Mouse (Mus musculus): ENCODE data around the gene Slc25a47.
"Not testable (repeated sequence)": the region's sequence is repeated elsewhere in the genome, so short reads cannot be mapped to it uniquely, and the experiment has no call there.

The Slc25a47 gene

GRCm38 (mm10) chr12:108826958-108827535 is 8.8 kb upstream of the Slc25a47 start:
- DNase-seq (ENCODE audit: low spot score): no peak

GRCm38 (mm10) chr12:108827641-108828040 is 8.2 kb upstream of the Slc25a47 start:
- no peak for DNase-seq (ENCODE audit: low spot score)

GRCm38 (mm10) chr12:108829636-108830035 is 6.2 kb upstream of the Slc25a47 start:
- no peak for DNase-seq (ENCODE audit: low spot score)

DNA sequence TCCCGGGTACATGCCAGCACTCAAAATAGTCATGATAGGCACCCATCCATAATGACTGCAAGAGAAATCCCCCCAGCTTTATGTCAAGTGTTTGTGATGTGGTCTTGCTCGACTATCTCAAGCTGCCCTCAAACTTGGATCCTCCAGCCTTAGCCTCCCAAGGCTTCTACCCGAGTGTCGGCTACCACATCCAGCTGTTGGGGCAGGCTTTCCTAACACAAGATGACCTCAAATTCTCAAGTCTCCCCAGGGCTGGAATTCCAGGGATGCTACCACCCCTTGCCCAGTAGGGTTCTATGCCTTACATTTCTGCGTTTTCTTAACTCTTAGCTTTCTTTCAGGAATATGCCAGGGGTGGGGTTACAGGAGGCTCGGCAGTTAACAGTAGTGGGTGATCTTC is 5.5 kb upstream of the Slc25a47 start:
- DNase-seq (ENCODE audit: low spot score): no peak

DNA sequence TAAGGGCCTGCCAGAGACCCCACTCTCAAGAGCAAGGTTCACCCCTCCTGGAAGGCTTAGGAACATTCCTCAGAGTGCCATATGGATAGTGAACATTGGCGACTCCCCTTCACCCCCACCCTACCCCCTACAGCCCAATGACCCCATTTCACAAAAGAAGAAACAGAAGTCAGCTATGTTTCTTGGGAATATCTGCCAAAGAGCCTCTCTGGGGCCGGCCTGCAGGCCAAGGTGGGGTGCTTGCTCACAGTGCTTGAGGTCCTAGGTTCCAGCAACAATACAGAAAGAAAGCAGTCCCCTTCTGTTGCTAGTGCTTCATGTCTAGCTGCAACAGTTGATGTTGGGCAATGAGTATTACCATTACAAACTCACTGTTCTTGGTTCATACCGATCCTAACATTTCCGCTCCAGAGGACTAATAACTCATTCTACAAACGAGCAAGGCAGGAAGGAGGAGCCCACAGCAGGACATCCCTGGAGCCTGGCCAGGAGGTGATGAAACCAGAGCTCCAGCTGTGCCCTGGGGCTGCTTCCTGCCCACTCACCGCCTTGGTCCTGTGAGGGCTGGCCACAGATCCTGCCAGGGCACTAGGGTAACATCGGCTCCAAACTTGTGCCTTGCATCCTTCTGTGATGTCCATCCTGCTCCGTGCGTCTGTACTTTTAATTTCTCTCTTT is 3.7 kb upstream of the Slc25a47 start:
- peak; percentile 53 for DNase-seq (ENCODE audit: low spot score)

DNA sequence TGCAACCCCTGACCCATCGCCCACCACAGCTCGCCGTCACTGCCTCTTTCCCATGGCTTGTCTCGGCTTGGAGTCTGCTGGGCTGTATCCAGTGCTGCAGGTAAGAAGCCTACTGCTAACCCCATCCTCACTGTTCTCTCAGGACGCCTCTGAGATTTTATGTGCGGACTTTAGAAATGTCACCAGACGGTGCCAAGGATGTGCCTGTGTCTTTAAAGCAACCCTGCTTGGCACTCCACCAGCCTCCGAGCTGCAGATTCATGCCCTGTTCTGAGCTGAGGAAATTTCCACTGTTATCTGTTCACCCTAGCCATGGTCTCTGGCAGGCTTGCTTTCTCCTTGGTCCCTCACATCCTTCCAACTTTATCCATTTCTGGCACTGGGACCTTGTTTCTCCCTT is 3.0 kb upstream of the Slc25a47 start:
- no peak for DNase-seq (ENCODE audit: low spot score)

DNA sequence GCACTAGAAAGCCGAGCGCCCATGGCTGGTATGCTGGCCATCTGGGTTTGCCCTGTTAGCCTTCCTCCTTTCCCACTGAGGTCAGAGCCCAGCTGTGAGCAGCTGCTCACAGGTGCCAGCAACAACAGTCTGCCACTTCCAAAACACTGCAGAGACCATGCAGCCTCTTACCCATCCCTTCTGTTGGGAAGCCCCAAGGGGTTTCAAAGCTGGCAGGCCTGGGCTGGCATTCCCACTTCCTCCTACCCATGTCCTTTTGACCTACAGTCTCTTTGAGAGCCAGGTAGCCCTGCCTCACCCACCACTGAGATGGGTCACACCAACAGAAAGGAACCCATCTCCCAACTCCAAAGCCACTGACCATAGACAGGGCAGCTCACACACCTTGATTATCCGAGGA is 2.4 kb upstream of the Slc25a47 start:
- DNase-seq (ENCODE audit: low spot score): no peak

DNA sequence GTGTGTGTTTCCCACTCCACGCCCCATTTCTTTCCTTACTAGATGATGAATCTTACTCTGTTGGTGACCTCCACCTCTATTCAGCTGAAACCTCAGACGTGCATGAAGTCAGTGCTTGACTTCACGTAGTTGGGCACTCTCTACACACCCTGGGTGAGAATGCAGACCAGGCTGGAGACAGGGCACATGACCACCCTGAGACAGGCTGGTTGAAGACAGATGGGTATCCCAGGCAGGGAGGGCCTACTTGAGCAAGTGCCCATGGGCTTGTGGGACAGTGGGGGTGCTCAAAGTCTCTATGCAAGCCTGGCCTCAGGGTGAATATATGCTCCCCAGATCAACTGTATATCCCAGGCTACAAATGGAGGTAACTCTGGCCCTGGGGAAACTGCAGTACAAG is 1.5 kb upstream of the Slc25a47 start:
- DNase-seq (ENCODE audit: low spot score): no peak

DNA sequence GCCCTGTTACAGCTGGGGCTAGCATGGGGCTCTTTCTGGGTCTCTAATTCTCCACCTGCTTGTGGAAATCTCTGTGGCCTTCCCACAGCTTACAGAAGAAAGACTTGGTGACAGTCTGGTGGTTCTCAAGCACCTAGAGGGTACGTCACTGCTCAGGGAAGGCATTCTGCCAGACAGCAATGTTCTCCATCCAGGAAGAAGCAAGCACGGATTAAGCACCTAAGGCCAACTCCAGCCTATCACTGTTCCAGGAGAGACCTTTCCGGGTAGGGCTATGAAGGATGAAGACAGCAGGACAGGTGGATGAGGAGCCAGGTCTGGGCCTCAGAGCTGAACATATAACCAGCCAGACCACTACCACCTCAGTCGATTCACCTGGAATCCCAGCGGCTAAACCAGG is 1.1 kb upstream of the Slc25a47 start:
- no peak for DNase-seq (ENCODE audit: low spot score)

GRCm38 (mm10) chr12:108835208-108835839 is 522 bp upstream of the Slc25a47 start:
- no peak for DNase-seq (ENCODE audit: low spot score)

- DNase-seq (ENCODE audit: low spot score): no peak
Observed at GRCm38 (mm10) chr12:108836722-108837121, 876 bp downstream of the Slc25a47 start.

DNA sequence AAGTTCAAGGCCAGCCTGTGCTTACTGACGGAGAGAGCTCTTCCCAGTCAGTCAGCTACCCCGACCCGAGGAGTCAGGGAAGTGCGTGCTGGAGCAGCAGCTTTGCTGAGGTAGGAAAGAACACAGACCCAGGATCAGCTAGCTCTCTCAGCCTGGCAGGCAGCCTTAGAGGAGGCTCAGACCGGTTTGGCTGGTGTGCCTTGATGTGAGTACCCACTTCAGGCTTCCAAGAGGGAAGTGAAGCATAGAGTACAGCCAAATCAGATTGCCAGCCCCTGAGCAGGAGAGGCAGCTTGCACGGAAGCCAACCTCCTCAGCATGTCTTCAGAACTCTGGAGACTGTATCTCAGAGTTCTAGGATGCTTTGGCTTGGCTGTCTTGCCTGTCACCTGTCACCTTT is 5.3 kb downstream of the Slc25a47 start:
- DNase-seq (ENCODE audit: low spot score): no peak

DNA sequence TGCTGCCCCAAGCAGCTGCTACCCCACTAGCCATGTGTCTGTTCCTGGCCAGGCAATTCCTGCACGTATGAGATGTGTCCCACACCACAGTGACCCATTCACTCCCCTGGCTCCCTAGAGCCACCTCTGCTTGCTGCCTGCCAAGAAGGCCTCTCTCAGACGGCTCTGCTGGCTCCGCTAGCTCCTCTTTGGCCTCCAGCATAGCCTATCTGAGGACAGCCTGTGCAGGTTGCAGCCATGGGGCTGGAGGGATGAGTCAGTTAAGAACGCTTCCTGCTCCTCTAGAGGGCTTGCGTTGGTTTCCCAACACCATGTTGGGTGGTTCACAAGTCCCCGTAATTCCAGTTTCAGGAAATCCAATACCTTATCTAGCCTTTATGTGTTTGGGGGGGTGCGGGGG is 6.8 kb downstream of the Slc25a47 start:
- no peak for DNase-seq (ENCODE audit: low spot score)

- not testable (repeated sequence) for DNase-seq (ENCODE audit: low spot score)
Observed at GRCm38 (mm10) chr12:108848033-108848432, 12.2 kb downstream of the Slc25a47 start.

GRCm38 (mm10) chr12:108849488-108850022 is 13.7 kb downstream of the Slc25a47 start:
- DNase-seq (ENCODE audit: low spot score): no peak

- DNase-seq (ENCODE audit: low spot score): no peak
Observed at GRCm38 (mm10) chr12:108850129-108850528, 14.3 kb downstream of the Slc25a47 start.

DNA sequence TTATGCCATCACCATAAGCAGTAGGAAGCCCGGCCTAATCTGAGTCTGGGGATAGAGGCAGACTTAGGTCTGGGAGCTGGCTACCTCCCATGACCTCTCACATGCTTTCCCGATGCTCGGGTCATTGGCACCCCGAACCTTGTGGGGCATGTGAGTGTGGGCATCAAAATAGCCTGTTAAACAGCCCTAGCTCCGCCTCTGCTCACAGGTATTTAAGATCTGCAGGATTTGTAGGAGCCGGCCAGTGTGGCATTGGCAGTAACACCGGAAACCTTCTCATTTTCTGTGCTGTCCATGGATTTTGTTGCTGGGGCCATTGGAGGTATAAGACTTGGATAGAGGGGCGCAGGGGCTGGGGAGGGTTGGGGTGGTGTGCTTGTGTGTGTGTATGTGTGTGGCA is 15.0 kb downstream of the Slc25a47 start:
- no peak for DNase-seq (ENCODE audit: low spot score)

DNA sequence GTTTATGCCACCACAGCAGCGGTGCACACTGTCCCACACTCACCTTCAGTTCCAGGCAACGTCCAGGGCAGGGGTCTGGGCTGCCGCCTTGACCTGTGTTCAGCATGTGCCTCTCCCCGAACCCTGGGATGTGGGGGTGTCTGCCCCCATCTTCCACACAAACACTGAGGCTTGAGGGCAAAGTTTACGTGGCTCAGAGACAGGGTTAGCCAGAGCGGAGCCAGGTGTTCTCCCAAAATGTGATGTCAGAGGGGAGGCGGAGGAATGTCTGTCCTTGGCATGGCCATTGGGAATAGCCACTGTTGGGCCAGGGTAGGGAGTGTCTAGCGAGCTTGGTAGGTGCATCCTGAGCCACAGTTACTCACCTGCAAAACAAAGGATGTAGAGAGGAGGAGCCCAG is 17.0 kb downstream of the Slc25a47 start:
- DNase-seq (ENCODE audit: low spot score): no peak

GRCm38 (mm10) chr12:108855081-108855480 is 19.2 kb downstream of the Slc25a47 start:
- DNase-seq (ENCODE audit: low spot score): no peak

DNA sequence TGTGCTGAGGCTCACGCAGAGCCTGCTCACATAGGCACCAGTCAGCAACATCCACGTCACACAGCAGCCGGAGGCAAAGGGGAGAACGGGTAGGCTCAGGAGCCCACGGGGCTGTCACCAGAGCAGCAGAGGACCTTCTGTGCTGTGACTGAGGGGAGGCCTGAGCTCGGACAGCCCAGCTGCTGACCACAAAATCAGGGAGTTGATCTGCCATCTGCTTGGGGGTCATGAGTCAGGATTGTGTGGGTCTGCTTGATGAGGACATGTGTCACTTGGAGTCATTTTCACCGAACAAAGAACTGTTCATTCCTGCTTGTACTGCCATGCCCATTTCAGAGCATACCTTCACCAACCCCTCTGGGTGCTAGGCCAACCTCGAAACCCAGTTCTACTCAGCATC is 20.3 kb downstream of the Slc25a47 start:
- no peak for DNase-seq (ENCODE audit: low spot score)

GRCm38 (mm10) chr12:108857109-108857508 is 21.3 kb downstream of the Slc25a47 start:
- DNase-seq (ENCODE audit: low spot score): no peak

GRCm38 (mm10) chr12:108857589-108858184 is 21.8 kb downstream of the Slc25a47 start:
- no peak for DNase-seq (ENCODE audit: low spot score)

DNA sequence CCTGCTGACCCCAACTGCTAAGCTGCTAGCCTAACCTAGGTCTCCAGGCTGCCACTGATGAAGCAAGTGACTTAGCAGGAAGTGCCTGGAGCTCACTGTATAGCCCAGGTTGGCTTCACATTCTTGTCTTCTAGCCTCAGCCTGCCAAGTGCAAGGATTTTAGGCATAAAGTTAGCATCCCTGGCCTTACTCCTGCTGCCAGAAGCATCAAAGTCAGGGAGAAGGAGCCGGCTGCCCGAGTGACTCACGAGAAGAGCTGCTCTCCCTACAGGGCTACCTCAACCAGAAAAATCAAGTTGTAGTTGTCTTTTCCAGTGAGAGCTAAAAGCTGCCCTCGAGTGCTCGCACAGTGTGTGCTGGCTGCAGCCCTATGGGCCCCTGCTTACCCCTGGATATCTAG is 22.6 kb downstream of the Slc25a47 start:
- DNase-seq (ENCODE audit: low spot score): no peak

All from ovary, adult 18-20 months (tissue).